16 mouse cellular contexts compared by ENCODE assay signal in genomic region chr5:144400821-144401220, GRCm38 (mm10).
"Had no signal": no experiment of that assay in that cellular context is flagged by ENCODE, and none has a peak within 500 bp of the region (broad histone marks: within the 10 kb centered on the region; RNA-seq: fewer than 3 reads in every experiment).

No protein-coding gene starts in this region.

- ATAC-seq: liver, postnatal 0 days; midbrain, embryonic 16.5 days had no signal

- H3K9ac ChIP-seq: kidney, embryonic 15.5 days; limb, embryonic 12.5 days; liver, embryonic 13.5 days; liver, postnatal 0 days; lung, embryonic 15.5 days had no signal

- H3K36me3 ChIP-seq: kidney, embryonic 15.5 days; limb, embryonic 12.5 days; liver, embryonic 13.5 days; lung, embryonic 15.5 days had no signal

- H3K4me3 ChIP-seq: kidney, embryonic 15.5 days; limb, embryonic 12.5 days; liver, embryonic 13.5 days; lung, embryonic 15.5 days had no signal

- DNase-seq: kidney, adult 2 months; kidney, postnatal 25 days; layer of hippocampus, adult 9-11 months; layer of hippocampus, postnatal 36 days; liver; liver, embryonic 13.5 days; liver, postnatal 0 days; right cerebral cortex, postnatal 4 days; spleen, adult 18-20 months; thymus, adult 18-20 months; thymus, postnatal 14 days had no signal

- H3K9me3 ChIP-seq: kidney, embryonic 15.5 days; liver, embryonic 13.5 days; lung, embryonic 15.5 days had no signal

- H3K4me1 ChIP-seq: liver, embryonic 13.5 days; lung, embryonic 15.5 days had no signal

- H3K27me3 ChIP-seq: kidney, embryonic 15.5 days; limb, embryonic 12.5 days; liver, embryonic 13.5 days; lung, embryonic 15.5 days had no signal

- H3K27ac ChIP-seq: kidney, embryonic 15.5 days; limb, embryonic 12.5 days; liver, embryonic 13.5 days; lung, embryonic 15.5 days had no signal

- H3K4me2 ChIP-seq: kidney, embryonic 15.5 days; limb, embryonic 12.5 days; liver, embryonic 13.5 days; lung, embryonic 15.5 days; midbrain, embryonic 11.5 days had no signal
